Mouse (Mus musculus) heart, postnatal 0 days (tissue): ENCODE results near the gene Sec24a.

Experiments used
- CTCF ChIP-seq: IDR thresholded peaks from 2 replicates; pipeline ENCODE4 v1.5.1; 2016; ENCODE audit warnings: antibody characterized with exemption, control low read depth, low read depth
- EP300 ChIP-seq: IDR thresholded peaks from 2 replicates; pipeline ENCODE4 v1.6.1; 2016; ENCODE audit warnings: antibody characterized with exemption, low read depth

DNA sequence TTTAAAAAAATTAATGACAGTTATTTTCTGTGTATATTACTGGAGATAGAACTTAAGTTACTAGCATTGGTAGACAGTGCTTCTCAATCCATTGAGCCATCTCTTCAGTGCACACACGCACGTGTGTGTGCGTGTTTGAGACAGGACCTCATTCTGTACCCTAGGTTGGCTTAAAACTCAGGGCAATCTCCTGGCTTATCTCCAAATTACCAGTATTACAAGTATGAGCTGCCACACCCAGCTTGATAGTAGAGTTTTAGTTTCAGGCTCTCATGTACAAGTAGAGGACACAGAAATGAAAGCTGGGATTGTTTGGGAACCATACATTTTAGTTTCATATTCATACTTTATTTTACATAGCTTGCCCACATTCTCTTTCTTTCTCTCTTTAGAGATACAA lies 22.7 kb downstream of the Sec24a start:
- TF ChIP-seq CTCF (no peak), EP300 (no peak)
